Mouse (Mus musculus): ENCODE data around the gene Mterf4.
"Not testable (repeated sequence)": the region's sequence is repeated elsewhere in the genome, so short reads cannot be mapped to it uniquely, and the experiment has no call there.

The Mterf4 gene

GRCm38 (mm10) chr1:93305581-93306337, at the start of gene Mterf4:
Gene Mterf4, minus strand, starts transcription at chr1:93305915.
- DNase-seq (ENCODE audit: low spot score) = peak; percentile 51

DNA sequence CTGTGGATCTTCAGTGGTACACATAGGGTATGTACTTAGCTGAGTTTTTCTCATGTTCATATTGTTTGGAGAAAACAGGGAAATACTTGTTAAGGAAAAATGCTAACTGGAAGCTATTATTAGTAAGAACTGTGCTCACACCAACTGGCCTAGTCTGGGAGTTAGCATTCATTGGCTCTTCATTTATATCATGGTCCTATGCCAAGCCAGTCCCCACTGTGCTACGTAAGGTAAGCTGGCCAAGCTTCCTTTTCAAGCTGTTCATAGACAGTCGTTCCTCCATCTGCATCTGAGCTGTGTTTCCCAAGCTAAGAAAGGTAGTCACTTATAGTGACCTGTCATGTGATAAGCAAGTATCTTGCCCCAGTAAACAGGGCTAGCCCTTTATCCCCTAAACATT, 47.0 kb upstream of the Mterf4 start:
- DNase-seq (ENCODE audit: low spot score) = no peak

GRCm38 (mm10) chr1:93349701-93350100, 44.0 kb upstream of the Mterf4 start:
- DNase-seq (ENCODE audit: low spot score) = no peak

DNA sequence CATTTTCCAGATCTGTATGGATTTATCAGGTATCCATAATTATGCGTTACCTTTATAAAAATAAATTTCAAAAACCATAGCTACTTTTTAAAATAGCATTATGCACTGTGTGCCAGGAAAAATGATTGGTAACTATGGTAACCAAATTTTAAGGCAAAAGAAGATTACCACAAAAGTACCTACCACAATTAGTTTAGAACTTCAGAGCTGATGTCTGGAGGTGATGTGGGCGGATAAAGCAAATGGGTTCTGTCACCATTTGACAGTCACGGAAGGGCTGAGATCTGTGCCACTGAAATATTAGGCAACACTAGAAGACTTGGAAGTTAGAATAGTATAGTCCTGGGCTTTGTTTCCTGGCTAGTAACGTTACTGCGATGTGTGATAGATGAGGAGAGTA, 41.5 kb upstream of the Mterf4 start:
- DNase-seq (ENCODE audit: low spot score) = no peak

DNA sequence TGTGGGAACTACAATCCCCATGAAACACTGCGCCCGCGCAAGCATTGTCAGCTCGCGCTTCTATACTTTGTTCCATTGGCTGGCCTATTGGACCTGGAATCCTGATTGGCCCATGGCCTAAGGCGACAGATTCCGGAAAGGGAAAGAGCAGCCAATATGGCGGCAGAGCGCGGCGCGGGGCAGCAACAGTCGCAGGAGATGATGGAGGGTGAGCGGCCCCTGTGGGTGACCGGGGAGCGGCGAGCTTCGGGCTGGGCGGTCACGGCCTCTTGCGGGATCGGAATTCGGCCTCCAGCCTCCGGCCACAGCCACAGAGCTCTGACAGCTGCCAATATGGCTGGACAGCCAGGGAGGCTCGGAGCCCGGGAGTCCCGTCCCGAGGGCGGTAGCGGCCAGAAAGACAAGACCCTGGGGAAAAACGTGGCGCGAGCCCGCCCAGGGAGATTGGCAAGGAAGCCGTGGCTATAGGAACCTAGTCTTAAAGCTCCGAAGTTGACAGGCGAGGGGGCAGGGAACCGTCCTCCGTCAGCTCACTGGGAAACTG, 37.9 kb upstream of the Mterf4 start:
- DNase-seq (ENCODE audit: low spot score) = peak; percentile 92

- DNase-seq (ENCODE audit: low spot score) = peak; percentile 94
Measured at GRCm38 (mm10) chr1:93342648-93343503, 37.2 kb upstream of the Mterf4 start, which contains the start of the genes Ppp1r7 and Pask. Gene Ppp1r7, plus strand, starts transcription at chr1:93342854. Gene Pask, minus strand, starts transcription at chr1:93343482.

DNA sequence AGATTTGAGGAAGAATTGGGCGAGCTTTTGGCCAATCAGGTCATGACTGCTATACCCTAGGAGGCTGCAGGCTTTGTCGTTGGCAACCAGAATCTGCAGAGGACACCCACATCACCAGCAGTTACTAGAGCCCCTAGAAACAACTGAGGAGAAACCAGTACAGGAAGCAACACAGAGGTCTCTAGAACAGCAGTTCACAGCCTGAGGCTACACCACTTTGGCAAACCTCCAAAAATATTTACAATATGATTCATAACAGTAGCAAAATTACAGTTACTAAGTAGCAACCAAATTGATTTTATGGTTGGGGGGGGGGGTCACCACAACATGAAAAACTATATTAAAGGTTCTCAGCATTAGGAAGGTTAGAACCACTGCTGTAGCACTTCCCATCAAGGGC, 28.9 kb upstream of the Mterf4 start:
- no peak for DNase-seq (ENCODE audit: low spot score)

DNA sequence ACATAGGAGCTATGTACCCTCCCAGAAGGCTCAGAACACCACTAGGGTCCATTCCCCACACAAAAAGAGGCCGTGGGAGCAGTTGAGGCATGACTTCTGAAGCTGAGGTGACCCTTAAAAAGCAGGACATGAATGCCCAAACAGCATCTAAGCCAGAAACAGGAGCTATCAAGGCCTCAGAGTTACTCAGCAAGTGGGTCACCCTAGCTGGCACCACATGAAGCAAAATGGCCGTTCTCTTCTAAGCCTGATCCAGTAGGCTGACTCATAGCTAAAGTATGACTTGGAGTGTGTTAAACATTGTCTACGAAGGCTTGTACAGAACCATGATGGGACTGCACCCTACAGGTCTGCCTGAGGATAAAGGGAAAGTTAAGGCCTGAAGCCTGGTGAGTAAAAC, 20.7 kb upstream of the Mterf4 start:
- no peak for DNase-seq (ENCODE audit: low spot score)

- DNase-seq (ENCODE audit: low spot score) = no peak
Measured at GRCm38 (mm10) chr1:93323973-93324372, 18.3 kb upstream of the Mterf4 start.

- DNase-seq (ENCODE audit: low spot score) = no peak
Measured at GRCm38 (mm10) chr1:93300578-93300977, 5.1 kb downstream of the Mterf4 start.

DNA sequence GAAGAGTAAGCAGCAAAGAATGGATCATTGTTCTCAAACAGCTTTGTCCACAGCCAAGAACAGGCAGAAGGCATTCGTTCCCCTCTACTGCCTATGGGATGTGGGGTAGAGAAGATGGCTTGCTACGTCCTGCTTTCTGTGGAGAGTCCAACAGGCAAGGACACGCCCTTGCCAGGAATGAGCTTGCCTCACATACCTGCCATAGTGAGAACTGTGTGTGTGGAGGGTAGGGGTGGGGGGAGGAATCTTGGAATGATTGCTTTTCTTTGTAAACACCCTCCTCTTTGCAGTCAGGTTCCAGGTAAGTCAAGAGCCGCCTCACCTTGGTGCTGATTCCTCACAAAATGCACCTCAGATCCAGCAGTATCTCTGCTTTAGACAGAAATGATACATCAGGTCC, 5.9 kb downstream of the Mterf4 start:
- no peak for DNase-seq (ENCODE audit: low spot score)

- DNase-seq (ENCODE audit: low spot score) = not testable (repeated sequence)
Measured at GRCm38 (mm10) chr1:93294491-93294890, 11.2 kb downstream of the Mterf4 start.

GRCm38 (mm10) chr1:93292006-93292405, 13.7 kb downstream of the Mterf4 start:
- DNase-seq (ENCODE audit: low spot score) = no peak

DNA sequence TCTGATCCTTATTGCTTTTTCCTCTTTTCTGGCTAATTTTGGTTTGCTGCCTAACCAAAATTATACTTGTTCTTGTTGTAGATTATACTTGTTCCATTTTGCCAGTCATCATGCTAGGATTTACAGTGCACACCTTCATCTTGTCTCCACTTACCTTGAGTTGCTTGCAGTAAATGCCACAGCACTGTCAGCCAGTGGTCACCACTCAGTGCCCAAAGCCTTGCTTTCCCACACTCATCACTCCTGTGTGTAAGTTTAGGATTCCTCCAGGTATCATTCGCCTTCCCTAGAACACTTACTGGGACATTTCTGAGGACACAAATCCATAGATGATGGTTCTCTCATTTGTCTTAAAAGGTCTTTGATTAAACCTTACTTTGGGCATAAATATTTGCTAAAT, 14.1 kb downstream of the Mterf4 start:
- DNase-seq (ENCODE audit: low spot score) = no peak

GRCm38 (mm10) chr1:93290956-93291355, 14.8 kb downstream of the Mterf4 start:
- DNase-seq (ENCODE audit: low spot score) = no peak

DNA sequence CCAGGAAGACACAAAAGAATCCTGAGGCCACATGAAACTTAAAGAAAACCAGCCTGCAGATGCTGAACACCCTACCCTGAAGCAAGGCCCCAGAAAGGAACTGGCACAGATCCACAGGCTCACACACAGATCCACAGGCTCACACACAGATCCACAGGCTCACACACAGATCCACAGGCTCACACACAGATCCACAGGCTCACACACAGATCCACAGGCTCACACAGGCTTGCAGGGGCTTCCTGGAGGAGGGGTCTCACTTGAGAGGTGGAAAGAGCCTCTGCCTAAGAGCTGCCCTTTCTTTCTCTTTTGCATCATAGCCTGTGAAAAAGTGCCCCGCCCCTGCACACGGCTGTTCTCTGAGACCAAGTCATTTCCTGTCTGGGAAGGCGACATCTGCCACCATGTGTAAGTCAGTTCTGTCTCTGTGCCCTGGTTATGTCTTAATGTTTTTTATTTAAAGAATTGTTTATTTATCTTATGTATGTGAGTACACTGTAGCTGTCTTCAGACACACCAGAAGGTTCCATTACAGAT, 16.0 kb downstream of the Mterf4 start:
- DNase-seq (ENCODE audit: low spot score) = no peak

- DNase-seq (ENCODE audit: low spot score) = no peak
Measured at GRCm38 (mm10) chr1:93277041-93277440, 28.7 kb downstream of the Mterf4 start.

DNA sequence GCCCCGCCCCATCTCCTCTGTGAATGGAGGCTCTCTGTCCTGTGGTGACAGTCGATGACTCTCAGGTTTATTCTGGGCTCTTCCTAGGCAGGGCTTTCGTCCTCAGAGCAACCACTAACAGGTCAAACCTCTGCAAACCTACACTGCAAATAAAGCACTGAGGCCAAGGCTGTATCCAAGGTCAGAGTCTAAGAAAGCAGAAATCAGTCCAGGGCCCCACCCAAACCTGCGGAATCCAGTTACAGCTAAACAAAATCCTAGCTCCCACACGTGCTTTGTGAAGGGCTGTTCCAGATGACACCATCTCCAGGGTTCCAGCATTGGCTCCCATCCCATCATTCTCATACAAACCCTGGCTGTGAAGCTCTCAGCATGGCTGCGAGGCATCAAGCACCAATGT, 30.2 kb downstream of the Mterf4 start:
- DNase-seq (ENCODE audit: low spot score) = no peak

DNA sequence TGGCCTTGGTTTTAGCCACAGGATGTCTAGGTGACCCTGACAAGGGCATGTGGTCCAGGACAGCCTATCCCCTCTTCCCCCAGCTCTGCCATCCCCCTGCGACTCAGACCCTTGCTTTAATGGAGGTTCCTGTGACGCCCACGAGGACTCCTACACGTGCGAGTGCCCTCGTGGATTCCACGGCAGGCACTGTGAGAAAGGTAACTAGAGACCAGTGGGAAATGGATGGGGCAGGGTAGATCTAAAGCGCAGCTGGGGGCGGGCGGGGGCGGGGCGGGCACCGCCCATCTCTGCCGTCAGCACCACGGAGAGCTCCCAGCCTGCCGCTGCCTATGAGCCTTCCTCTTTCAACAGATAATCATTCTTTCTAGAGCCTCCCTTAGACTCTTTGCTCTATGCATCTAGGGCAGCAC, 33.3 kb downstream of the Mterf4 start:
- DNase-seq (ENCODE audit: low spot score) = no peak

DNA sequence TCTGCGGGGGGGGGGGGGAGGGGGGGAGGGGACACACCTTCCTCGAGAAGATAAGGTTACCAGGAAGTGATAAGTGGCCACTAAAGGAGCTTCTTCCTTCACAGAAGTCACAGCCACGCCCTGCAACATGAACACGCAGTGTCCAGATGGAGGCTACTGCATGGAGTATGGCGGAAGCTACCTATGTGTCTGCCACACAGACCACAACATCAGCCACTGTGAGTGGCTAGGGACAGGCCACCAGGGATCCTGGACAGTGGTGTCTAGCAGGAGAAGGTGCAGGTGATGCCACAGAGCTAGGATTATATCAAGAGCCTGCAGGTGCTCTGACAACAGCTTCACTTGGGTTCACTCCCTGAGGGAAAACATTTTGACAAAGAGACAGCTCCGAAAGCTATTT, 34.0 kb downstream of the Mterf4 start:
- no peak for DNase-seq (ENCODE audit: low spot score)

DNA sequence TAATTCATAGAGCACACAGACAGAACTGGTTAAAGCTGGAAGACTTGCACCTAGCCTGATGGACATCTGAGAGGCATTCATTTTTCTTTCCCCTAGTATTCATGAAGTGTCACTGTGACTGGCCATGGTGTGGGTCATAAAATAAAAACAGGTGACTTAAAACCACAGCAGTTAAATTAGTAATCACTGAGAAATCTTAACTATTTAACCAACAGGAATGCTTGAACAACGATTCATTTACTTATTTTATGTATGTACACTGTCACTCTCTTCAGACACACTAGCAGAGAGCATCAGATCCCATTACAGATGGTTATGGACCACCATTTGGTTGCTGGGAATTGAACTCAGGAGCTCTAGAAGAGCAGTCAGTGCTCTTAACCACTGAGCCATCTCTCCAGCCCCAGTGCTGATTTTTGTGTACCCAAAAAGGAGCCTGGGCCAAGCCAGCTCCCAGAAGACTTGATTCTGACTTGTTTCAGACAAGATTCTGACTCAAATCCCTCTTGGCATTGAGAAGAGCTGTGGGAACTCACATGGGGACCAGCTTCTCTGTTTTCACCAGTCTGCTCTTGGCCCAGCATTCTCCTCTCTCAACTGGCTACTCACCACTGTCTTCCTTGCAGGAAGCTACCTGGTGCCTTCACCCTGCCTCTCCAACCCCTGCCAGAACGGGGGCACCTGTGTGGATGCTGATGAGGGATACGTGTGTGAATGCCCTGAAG, 35.0 kb downstream of the Mterf4 start:
- no peak for DNase-seq (ENCODE audit: low spot score)

GRCm38 (mm10) chr1:93268246-93268645, 37.5 kb downstream of the Mterf4 start:
- DNase-seq (ENCODE audit: low spot score) = no peak
